Mouse (Mus musculus) ZHBTc4 (cell line): Measurements from ENCODE around the gene Gtpbp3.
A peak's percentile ranks its signal among the peaks of the same experiment; 100 is the strongest.

Source experiments
- DNase-seq: peaks from one replicate; pipeline ENCODE4 v3.0.0-alpha.2; 2011; ENCODE audit warnings: low read depth, low spot score

The Gtpbp3 gene

DNA sequence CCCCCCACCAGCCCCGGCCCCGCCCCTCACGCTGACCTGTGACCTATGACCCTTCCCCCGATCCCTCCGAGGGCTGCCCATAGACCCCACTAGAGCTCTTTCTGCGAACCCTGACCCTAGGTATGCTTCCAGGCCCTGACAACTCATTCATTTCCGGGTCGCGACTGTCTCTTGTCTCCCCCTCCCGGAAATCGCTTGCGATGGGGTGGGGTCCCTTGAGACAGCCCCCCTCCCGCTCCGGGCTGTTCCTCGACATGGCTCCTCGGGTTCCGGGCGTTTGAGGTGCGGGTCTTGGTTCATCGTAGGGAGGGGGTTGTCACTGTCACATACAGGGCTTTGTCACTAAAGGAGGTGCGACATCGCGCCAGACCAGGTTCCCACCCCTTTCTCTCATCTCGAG, 18.5 kb upstream of the Gtpbp3 start:
- peak; percentile 71 for DNase-seq

GRCm38 (mm10) chr8:71470146-71470912, 17.6 kb upstream of the Gtpbp3 start:
- DNase-seq, result no peak

DNA sequence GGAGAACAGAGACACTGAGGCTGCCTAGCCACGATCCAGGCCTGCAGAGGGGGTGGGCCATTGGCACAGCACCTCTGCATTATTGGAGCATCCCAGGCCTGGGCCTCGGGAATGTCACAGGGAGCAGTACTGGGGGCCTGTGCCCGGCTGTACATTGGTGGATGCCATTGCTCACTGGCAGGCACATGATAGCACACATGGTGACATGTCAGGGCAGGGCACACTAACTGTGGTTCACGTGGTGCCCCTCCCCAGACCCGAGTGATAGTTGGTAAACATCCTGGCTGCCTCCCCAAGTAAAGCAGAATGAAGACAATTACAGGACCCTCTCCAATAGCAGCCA, 17.0 kb upstream of the Gtpbp3 start:
- DNase-seq, result no peak

DNA sequence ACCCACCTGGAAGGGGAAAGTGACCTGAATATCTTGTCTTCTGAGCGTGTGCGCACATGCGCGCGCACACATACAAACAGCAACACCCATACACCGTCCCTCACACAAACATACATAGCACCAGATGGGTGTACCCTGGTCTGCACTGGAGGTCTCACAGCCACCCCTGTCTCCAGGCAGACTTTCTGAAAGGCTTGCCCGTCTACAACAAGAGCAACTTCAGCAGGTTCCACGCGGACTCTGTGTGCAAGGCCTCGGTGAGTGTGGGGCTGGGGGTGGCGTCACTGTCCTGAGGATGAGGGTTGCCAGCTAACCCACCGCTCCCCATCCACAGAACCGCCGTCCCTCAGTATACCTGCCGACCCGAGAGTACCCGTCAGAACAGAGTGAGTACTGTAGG, 16.0 kb upstream of the Gtpbp3 start:
- DNase-seq, result no peak

GRCm38 (mm10) chr8:71472601-71473386, 15.1 kb upstream of the Gtpbp3 start:
- DNase-seq, result no peak

DNA sequence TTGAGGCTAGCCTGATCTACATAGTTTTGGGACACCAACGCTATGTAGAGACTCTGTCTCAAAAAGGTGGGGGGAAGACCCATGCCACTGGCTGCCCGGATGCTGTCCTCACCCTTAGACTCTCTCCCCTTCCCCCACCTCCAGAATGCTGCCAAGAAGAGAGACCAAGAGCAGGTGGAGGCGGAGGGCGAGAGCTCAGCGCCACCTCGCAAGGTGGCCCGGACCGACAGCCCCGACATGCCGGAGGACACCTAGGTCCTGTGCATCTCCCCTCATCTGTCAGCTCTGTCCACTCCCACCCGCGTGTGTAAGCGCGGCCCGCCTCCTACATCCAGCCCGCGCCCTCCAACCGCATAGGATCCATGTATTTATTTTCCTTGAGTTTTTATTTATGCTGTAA, 13.6 kb upstream of the Gtpbp3 start:
- no peak for DNase-seq

DNA sequence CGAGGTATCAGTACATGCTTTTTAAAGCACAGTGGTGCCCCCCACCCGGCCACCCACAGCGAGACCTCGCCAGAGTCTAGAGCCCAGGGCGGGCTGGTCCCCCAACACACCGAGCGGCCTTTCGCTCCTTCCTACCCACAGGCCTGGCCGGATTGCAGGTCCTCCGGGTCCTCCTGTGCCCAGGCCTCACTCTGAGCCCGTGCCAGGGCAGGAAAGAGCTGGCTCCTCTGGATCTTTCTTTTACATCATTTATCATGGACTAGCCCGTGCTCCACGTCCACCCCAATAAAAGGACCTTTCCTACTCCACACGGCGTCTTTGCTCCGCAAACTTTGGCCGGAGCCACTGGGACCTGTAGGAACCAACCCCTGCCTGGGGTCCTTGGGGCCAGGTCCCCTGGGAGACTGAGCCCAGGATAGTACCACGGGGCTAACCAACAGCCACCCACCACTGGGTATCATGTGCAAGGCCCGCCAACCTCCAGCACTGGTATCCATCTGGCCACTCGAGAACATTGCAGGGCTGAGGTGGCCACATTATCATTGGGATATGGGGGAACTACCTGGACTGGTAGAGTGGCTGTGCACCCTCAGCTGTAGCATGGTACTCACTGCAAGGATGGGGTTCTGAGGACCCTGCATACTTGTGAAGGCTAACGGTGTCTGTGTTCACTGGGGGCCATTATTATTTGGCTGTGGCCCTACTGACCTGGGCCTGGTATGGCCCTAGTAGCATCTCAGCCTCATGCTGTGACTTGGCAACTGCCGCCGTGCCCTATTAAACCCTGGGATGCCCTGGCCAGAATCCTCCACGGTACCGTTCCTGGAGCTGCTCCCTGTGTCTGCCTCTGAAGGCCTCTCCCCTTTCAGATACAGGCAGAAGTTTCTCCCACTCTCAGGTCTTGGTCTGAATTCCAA, 12.9 kb upstream of the Gtpbp3 start:
- no peak for DNase-seq

- DNase-seq, result no peak
These were observed 12.2 kb upstream of the Gtpbp3 start for GRCm38 (mm10) chr8:71475702-71476075.

- DNase-seq, result peak; percentile 89
These were observed 11.6 kb upstream of the Gtpbp3 start for GRCm38 (mm10) chr8:71476099-71476940.

DNA sequence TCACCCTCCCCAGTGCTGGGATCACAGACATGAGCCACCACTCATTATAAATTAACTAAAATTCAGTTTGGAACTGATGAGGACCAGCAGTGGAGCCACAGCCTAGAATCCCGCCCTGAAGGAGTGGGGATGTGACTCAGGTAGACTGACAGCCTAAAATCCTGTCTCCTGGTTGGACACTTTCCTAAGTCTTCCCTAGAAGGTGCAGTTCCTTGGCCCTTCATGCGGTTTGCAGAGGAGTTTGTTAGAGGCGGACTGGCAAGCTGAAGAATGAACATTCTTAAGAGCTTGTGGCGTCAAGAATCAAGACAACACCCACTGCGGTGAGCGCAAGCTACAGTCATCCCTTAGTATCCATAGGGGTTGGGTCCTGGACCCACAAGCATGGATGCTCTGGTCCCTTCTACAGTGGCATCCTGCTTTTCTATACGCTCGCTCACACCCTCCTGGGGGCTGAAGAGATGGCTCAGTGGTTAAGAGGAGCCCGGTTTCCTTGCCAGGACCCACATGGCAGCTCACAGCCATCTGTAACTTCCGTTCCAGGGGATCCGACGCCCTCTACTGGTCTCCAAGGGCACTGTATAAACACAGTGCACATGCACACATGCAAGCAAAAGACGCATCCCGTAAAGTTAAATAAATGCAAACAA, 10.6 kb upstream of the Gtpbp3 start:
- peak; percentile 85 for DNase-seq

DNA sequence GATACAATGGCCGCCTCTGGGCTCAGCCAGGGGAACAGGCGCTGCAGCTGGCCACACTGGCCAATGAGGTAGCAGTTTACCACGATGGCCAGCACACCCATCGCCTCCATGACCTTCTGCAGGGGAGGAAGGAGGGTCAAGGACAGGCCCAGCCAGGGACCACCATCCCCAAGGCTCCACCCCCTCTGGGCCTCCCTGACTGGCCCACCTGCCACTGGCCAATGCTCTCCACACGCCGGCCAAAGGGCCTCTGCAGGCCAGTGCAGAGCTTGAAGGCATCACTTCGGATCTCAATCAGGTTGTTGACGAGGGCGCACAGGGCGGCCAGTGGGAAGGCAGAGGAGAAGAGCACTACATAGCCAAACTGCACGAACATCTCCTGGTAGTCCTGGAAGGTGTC, 9.0 kb upstream of the Gtpbp3 start:
- no peak for DNase-seq

GRCm38 (mm10) chr8:71483932-71484331, 4.0 kb upstream of the Gtpbp3 start:
- DNase-seq, result peak; percentile 96

GRCm38 (mm10) chr8:71484736-71485135, 3.2 kb upstream of the Gtpbp3 start:
- no peak for DNase-seq

GRCm38 (mm10) chr8:71485142-71486135, 2.5 kb upstream of the Gtpbp3 start, which contains the start of gene Ano8:
TSS of gene Ano8 (minus strand) at chr8:71485963.
- peak; percentile 93 for DNase-seq

DNA sequence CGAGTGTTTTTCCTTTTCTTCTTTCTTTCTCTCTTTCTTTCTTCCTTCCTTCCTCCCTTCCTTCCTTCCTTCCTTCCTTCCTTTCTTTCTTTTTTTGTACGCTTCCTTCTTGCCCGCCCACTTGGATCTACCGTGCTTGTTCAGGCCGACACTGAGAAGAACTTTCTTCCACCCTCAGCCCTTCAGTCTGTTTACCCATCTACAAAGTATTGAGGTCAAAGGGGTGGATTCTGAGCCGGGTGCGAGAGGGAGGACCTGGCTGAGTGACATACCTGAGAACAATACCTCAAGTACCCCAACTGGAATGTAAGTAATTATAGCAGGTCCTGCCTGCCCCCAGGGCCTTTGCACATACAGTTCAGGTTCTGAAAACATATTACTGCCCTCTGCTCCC, 1.8 kb upstream of the Gtpbp3 start:
- peak; percentile 46 for DNase-seq

DNA sequence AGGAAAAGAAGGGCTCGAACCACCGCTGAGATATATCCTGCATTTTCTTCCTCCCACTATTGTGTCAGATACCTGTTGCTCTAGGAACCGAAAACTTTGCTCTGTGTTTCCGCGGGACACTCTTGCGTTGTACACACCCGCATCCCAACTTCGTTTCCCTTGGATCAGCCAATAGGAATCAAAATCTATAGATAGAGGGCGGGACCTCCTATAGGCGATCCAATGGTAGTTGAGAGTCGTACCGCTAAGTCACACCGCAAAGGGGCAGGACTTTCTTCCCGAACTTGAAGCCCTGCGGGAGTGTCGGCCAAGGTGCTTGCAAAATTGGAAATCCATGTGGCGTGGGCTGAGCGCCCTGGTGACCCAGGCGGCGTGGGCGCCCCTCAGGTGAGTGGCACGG, 551 bp downstream of the Gtpbp3 start:
- DNase-seq, result peak; percentile 97

DNA sequence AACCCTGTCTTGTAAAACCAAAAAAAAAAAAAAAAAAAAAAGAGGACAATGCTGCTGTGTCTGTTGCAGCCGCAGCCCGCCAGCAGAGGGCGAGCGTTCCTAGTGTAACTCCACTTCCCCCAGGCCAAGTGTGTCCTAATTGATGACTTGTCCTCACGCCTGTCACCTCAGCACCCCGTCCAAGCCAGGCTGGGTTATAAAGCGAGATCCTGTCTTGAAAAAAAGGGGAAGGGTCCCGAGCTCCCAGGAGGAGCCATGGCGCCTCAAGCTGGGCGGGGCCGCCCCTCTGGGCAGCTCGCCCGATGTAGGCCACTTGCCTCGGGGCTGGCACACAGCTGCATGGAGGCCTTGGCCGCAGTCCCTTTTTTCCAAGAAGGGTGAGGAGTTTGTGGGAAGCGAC, 7.1 kb downstream of the Gtpbp3 start:
- DNase-seq, result peak; percentile 87

- DNase-seq, result no peak
These were observed 7.9 kb downstream of the Gtpbp3 start for GRCm38 (mm10) chr8:71495811-71496210.

GRCm38 (mm10) chr8:71496481-71496880, 8.6 kb downstream of the Gtpbp3 start:
- DNase-seq, result peak; percentile 23
